Mouse (Mus musculus): ENCODE results near the gene Mcur1. TPM values are rescaled to one million over a fixed set of nuclear protein-coding genes. Genes with fewer than 3 reads are reported as not detected.

Mcur1 gene
- 10 to 100 TPM in 25 of 26 experiments, 1 to 10 TPM in 1; 8.7 to 88.5 (median 50.2) TPM for total RNA-seq (2018; cell fraction: chromatin; rRNA removed)
- total RNA-seq (2018; cell fraction: cytosol; rRNA removed) = 10 to 100 TPM; 31.4 to 49.8 (median 38.5) TPM
- 10 to 100 TPM; 12.0 to 66.7 (median 41.0) TPM for total RNA-seq (2018; cell fraction: nucleus; rRNA removed)
- 27.6 to 32.3 TPM (median 29.1 TPM) in 3 replicates for polyA plus RNA-seq (2018)

GRCm38 (mm10) chr13:43559711-43560457 lies at the start of gene Mcur1:
Gene Mcur1, minus strand, starts transcription at chr13:43560191.
- Histone ChIP-seq H3K27ac (peak within 1 kb of the TSS; percentile 91), H3K4me3 (ENCODE audit: inconsistent target) (peak within 1 kb of the TSS; percentile 61), H3K36me3 (ENCODE audit: inconsistent target) (no peaks in the 10 kb centered on the region), H3K79me2 (ENCODE audit: inconsistent target) (peaks cover 40% of the 10 kb centered on the region)
- under 1% methylated on average over 89 of the region's 100 CpGs for WGBS (ENCODE audit: missing documents)

DNA sequence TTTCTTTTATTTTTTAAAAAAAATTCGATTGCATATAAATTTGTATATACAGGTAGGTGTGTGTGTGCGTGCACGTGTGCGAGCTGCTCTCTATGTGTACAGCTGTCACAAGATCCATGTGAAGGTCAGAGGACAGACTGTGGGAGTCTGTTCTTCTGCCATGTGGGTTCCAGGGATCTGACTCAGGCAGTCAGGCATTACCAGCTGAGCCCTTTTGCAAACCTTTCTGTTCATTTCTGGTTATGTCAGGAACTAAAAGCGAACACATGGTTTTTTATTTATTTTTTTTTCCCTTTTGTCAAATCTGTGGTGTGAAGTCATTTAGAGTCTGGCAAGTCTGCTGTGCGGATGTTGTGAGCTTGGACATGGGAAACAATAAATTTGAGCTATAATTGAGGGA lies 48.9 kb upstream of the Mcur1 start:
- Histone ChIP-seq H3K36me3 (ENCODE audit: inconsistent target) (no peaks in the 10 kb centered on the region), H3K4me3 (ENCODE audit: inconsistent target) (no peak overlapping the region), H3K79me2 (ENCODE audit: inconsistent target) (no peaks in the 10 kb centered on the region), H3K27ac (no peak overlapping the region)
- WGBS (ENCODE audit: missing documents) = 81% methylated on average over 6 of the region's 6 CpGs

DNA sequence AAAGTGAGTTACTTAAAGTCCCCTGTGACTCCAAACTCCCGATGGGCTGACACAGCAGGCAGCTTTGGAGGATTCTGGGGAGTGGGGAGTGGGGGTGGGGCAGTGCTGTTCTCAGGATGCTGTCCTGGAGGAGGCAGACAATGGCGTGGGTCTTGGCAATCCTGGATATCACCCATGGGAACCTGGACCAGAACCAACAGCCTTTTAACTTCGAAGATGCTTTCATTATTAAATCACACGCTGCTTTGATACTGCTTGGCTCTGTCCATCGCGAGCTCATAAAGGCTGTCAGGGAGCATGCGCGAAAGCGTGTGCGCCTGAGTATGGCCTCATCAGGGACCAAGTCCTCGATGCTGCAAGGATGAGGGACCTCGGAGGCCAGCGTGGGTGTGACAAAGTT lies 43.1 kb upstream of the Mcur1 start:
- Histone ChIP-seq H3K79me2 (ENCODE audit: inconsistent target) (no peaks in the 10 kb centered on the region), H3K36me3 (ENCODE audit: inconsistent target) (no peaks in the 10 kb centered on the region), H3K27ac (no peak overlapping the region), H3K4me3 (ENCODE audit: inconsistent target) (no peak overlapping the region)
- WGBS (ENCODE audit: missing documents) = 83% methylated on average over 13 of the region's 13 CpGs

- Histone ChIP-seq H3K79me2 (ENCODE audit: inconsistent target) (no peaks in the 10 kb centered on the region), H3K36me3 (ENCODE audit: inconsistent target) (no peaks in the 10 kb centered on the region), H3K4me3 (ENCODE audit: inconsistent target) (no peak overlapping the region), H3K27ac (no peak overlapping the region)
- WGBS (ENCODE audit: missing documents) = 94% methylated on average over 2 of the region's 2 CpGs
Observed at GRCm38 (mm10) chr13:43602440-43602839, 42.4 kb upstream of the Mcur1 start.

- no peaks in the 10 kb centered on the region for H3K79me2 ChIP-seq (ENCODE audit: inconsistent target)
- H3K4me3 ChIP-seq (ENCODE audit: inconsistent target) = no peak overlapping the region
- H3K27ac ChIP-seq = no peak overlapping the region
- no peaks in the 10 kb centered on the region for H3K36me3 ChIP-seq (ENCODE audit: inconsistent target)
- WGBS (ENCODE audit: missing documents) = 53% methylated on average over 6 of the region's 6 CpGs
Observed at GRCm38 (mm10) chr13:43600967-43601366, 41.0 kb upstream of the Mcur1 start.

GRCm38 (mm10) chr13:43595896-43596295 lies 35.9 kb upstream of the Mcur1 start:
- Histone ChIP-seq H3K79me2 (ENCODE audit: inconsistent target) (no peaks in the 10 kb centered on the region), H3K4me3 (ENCODE audit: inconsistent target) (no peak overlapping the region), H3K36me3 (ENCODE audit: inconsistent target) (no peaks in the 10 kb centered on the region), H3K27ac (no peak overlapping the region)
- WGBS (ENCODE audit: missing documents) = 61% methylated on average over 4 of the region's 4 CpGs

GRCm38 (mm10) chr13:43592681-43593068 lies 32.7 kb upstream of the Mcur1 start:
- Histone ChIP-seq H3K4me3 (ENCODE audit: inconsistent target) (no peak overlapping the region), H3K79me2 (ENCODE audit: inconsistent target) (no peaks in the 10 kb centered on the region), H3K27ac (no peak overlapping the region), H3K36me3 (ENCODE audit: inconsistent target) (no peaks in the 10 kb centered on the region)
- WGBS (ENCODE audit: missing documents) = 75% methylated on average over 8 of the region's 8 CpGs

GRCm38 (mm10) chr13:43591828-43592680 lies 32.1 kb upstream of the Mcur1 start:
- Histone ChIP-seq H3K27ac (no peak overlapping the region), H3K36me3 (ENCODE audit: inconsistent target) (no peaks in the 10 kb centered on the region), H3K4me3 (ENCODE audit: inconsistent target) (no peak overlapping the region), H3K79me2 (ENCODE audit: inconsistent target) (no peaks in the 10 kb centered on the region)
- WGBS (ENCODE audit: missing documents) = 82% methylated on average over 25 of the region's 28 CpGs

DNA sequence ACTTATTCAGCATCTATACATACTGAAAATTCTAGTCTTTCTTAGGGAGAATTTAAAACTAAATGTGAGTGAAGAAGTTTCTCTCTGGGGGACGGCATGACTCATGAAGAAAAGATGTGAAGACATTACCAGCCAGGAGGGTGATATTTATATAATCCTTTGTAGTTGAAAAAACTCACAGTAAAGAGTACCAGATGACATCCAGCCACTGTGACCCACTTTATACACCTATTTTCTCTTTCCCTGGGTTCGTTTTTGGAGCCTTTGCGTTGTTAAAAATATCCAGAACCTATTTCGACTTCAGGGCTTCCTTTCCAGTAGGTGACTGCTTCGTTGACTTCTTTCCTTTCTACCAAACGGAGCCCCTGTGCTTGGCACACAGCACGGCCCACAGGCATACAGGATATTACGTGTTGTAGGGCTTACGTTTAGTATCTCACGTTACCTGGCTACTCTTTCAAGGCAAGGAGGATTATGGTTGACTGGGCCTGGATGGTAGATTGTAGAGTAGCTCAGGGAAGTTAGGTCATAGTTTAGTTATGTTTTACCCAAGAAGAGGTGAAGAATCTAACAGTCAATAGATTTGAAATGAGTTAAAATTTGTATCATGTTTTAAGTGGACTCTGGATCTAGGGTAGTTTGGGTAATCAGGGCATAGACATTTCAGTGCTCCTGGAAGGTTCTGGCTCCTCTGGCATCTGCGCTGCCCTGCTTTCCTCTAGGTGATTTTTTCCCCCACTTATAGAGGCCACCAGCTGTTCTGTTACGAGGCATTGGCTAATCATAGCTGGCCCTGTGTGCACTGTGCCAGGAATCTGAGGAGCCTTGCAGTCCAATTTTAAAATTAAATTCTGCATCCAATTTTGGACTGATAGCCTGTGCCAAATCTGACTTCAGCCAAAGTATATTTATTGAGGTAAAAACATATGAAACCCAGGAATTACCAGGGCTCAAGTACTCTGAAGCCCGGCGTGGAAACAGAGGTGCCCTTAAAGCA lies 28.2 kb upstream of the Mcur1 start:
- 93% methylated on average over 11 of the region's 14 CpGs for WGBS (ENCODE audit: missing documents)
- H3K27ac ChIP-seq = no peak overlapping the region
- no peak overlapping the region for H3K4me3 ChIP-seq (ENCODE audit: inconsistent target)

DNA sequence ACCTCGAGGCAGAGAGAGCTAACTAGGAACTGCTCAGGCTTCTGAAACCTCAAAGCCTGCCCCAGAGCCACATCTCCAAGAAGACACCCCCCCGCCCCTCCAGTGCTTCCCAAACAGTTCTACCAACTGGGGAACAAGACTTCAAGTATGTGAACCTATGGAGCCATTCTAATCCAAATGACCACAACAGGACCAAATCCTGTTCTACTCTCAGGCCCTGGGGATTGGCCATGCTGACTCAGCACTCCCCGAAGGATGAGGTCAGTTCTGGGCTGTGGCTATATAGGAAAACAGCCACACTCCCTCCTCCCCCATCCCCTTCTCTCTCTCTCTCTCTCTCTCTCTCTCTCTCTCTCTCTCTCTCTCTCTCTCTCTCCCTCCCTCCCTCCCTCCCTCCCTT lies 27.0 kb upstream of the Mcur1 start:
- Histone ChIP-seq H3K36me3 (ENCODE audit: inconsistent target) (no peaks in the 10 kb centered on the region), H3K79me2 (ENCODE audit: inconsistent target) (no peaks in the 10 kb centered on the region), H3K4me3 (ENCODE audit: inconsistent target) (no peak overlapping the region), H3K27ac (no peak overlapping the region)
- 98% methylated on average over 3 of the region's 3 CpGs for WGBS (ENCODE audit: missing documents)

More for the DNA sequence above, 28.2 kb upstream of the Mcur1 start:
- no peaks in the 10 kb centered on the region for H3K79me2 ChIP-seq (ENCODE audit: inconsistent target)
- no peaks in the 10 kb centered on the region for H3K36me3 ChIP-seq (ENCODE audit: inconsistent target)

DNA sequence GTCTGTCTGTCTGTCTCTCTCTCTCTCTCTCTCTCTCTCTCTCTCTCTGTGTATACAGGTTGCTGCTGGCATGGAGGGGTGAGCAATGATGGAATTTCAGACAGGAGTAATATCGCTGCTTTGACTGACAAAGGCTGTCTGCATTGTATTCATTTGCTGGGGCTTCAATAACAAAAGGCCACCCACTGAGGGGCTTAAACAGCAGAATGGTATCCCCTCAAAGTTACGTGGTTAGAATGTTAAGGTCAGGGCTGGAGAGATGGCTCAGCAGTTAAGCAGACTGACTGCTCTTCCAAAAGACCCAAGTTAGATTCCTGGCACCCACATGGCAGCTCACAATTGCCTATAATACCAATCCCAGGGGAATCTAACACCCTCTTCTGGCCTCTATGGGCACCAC lies 25.3 kb upstream of the Mcur1 start:
- 77% methylated on average over 2 of the region's 2 CpGs for WGBS (ENCODE audit: missing documents)
- Histone ChIP-seq H3K4me3 (ENCODE audit: inconsistent target) (no peak overlapping the region), H3K36me3 (ENCODE audit: inconsistent target) (no peaks in the 10 kb centered on the region), H3K27ac (no peak overlapping the region), H3K79me2 (ENCODE audit: inconsistent target) (no peaks in the 10 kb centered on the region)

GRCm38 (mm10) chr13:43583504-43583903 lies 23.5 kb upstream of the Mcur1 start:
- no peaks in the 10 kb centered on the region for H3K36me3 ChIP-seq (ENCODE audit: inconsistent target)
- no peak overlapping the region for H3K27ac ChIP-seq
- no peaks in the 10 kb centered on the region for H3K79me2 ChIP-seq (ENCODE audit: inconsistent target)
- H3K4me3 ChIP-seq (ENCODE audit: inconsistent target) = no peak overlapping the region
- 78% methylated on average over 8 of the region's 8 CpGs for WGBS (ENCODE audit: missing documents)

DNA sequence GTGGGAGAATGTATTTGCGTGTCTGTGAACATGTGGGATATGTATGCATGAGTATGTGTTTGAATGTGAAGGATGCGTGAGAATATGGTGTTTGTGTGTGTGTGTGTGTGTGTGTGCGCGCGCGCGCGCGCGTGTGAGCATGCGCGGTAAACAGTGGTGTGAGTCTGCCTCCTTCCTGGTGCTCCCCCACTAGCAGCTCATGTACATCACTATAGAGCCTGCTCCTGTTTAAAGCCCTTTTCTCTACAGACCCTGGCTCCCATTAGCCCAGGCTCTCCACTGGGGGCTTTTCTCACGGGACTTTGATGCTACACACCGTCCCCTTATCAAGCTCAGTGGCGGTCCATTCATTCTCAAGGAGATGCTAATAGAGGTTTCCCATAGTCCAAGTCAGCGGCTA lies 23.0 kb upstream of the Mcur1 start:
- Histone ChIP-seq H3K4me3 (ENCODE audit: inconsistent target) (no peak overlapping the region), H3K36me3 (ENCODE audit: inconsistent target) (no peaks in the 10 kb centered on the region), H3K27ac (no peak overlapping the region), H3K79me2 (ENCODE audit: inconsistent target) (no peaks in the 10 kb centered on the region)
- 66% methylated on average over 16 of the region's 16 CpGs for WGBS (ENCODE audit: missing documents)

DNA sequence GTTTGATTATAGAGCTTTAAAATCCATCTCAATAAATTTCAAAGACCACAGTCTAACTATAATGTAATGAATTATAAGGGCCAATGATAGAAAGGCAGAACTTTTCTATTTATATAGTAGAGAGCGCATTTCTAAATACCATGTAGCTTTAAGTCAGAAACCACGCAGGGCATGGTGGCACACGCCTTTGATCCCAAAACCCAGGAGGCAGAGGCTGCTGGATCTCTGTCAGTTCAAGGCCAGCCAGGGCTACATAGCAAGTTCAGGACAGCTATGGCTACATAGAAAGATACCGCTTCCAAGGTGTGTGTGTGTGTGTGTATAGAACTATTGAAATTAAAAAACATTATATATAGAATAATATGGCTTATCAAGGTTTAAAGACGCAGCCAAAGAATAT lies 20.7 kb upstream of the Mcur1 start:
- 96% methylated on average over 4 of the region's 5 CpGs for WGBS (ENCODE audit: missing documents)
- no peak overlapping the region for H3K4me3 ChIP-seq (ENCODE audit: inconsistent target)
- no peaks in the 10 kb centered on the region for H3K79me2 ChIP-seq (ENCODE audit: inconsistent target)
- H3K36me3 ChIP-seq (ENCODE audit: inconsistent target) = no peaks in the 10 kb centered on the region
- H3K27ac ChIP-seq = no peak overlapping the region

Data from macrophage (primary cell).